Mouse (Mus musculus) large intestine, adult 2 months (tissue): ENCODE data around the gene Nmt1. TPM values are rescaled to one million over a fixed set of nuclear protein-coding genes. Genes with fewer than 3 reads are reported as not detected.

Source experiments
- DNase-seq: peaks from one replicate; pipeline ENCODE4 v3.0.0-alpha.2; 2012; ENCODE audit warnings: low read depth, low spot score
- WGBS: fragments of 180-500 bp; shearing (Covaris S2); methylation state at CpG from one replicate; pipeline ENCODE4 v1.1.7; 2018; 5-methylcytosine and 5-hydroxymethylcytosine counted together
- polyA plus RNA-seq: library from polyadenylated mRNA; depleted of rRNA; stranded (reverse); fragments of >200 nt; gene quantifications from 2 replicates; pipeline ENCODE4 v1.2.3, GENCODE M21; 2012

The Nmt1 gene
- polyA plus RNA-seq, 1 experiment, result 50.0 TPM

- DNase-seq, result no peak
- 67% methylated on average over 8 of the region's 8 CpGs for WGBS
Observed at GRCm38 (mm10) chr11:103036881-103037465, 9.0 kb downstream of the Nmt1 start.

GRCm38 (mm10) chr11:103038037-103038436 lies 10.0 kb downstream of the Nmt1 start:
- WGBS, result 83% methylated on average over 6 of the region's 6 CpGs
- DNase-seq, result no peak

- no peak for DNase-seq
- 34% methylated on average over 4 of the region's 4 CpGs for WGBS
Observed at GRCm38 (mm10) chr11:103042828-103043227, 14.8 kb downstream of the Nmt1 start.

GRCm38 (mm10) chr11:103043982-103044381 lies 16.0 kb downstream of the Nmt1 start:
- DNase-seq, result no peak
- WGBS, result 96% methylated on average over 3 of the region's 3 CpGs

GRCm38 (mm10) chr11:103046286-103046685 lies 18.3 kb downstream of the Nmt1 start:
- DNase-seq, result no peak
- WGBS, result 27% methylated on average over 8 of the region's 8 CpGs

- WGBS, result 75% methylated on average over 5 of the region's 5 CpGs
- no peak for DNase-seq
Observed at GRCm38 (mm10) chr11:103049611-103050010, 21.6 kb downstream of the Nmt1 start.

- DNase-seq, result no peak
- 80% methylated on average over 9 of the region's 9 CpGs for WGBS
Observed at GRCm38 (mm10) chr11:103050153-103050552, 22.2 kb downstream of the Nmt1 start.

- no peak for DNase-seq
- WGBS, result 59% methylated on average over 8 of the region's 8 CpGs
Observed at GRCm38 (mm10) chr11:103051249-103051691, 23.3 kb downstream of the Nmt1 start.

- DNase-seq, result no peak
- 89% methylated on average over 6 of the region's 6 CpGs for WGBS
Observed at GRCm38 (mm10) chr11:103052078-103052477, 24.1 kb downstream of the Nmt1 start.

GRCm38 (mm10) chr11:103053191-103054076 lies 25.4 kb downstream of the Nmt1 start:
- WGBS, result 83% methylated on average over 18 of the region's 18 CpGs
- DNase-seq, result no peak

- DNase-seq, result peak; percentile 45
- 44% methylated on average over 6 of the region's 6 CpGs for WGBS
Observed at GRCm38 (mm10) chr11:103054798-103055197, 26.8 kb downstream of the Nmt1 start.

- 88% methylated on average over 7 of the region's 7 CpGs for WGBS
- DNase-seq, result no peak
Observed at GRCm38 (mm10) chr11:103056636-103057035, 28.6 kb downstream of the Nmt1 start.

GRCm38 (mm10) chr11:103058499-103059085 lies 30.6 kb downstream of the Nmt1 start:
- 60% methylated on average over 3 of the region's 3 CpGs for WGBS
- DNase-seq, result no peak

- WGBS, result 87% methylated on average over 14 of the region's 14 CpGs
- no peak for DNase-seq
Observed at GRCm38 (mm10) chr11:103066191-103067050, 38.4 kb downstream of the Nmt1 start.

- no peak for DNase-seq
- 87% methylated on average over 6 of the region's 6 CpGs for WGBS
Observed at GRCm38 (mm10) chr11:103067051-103067361, 39.0 kb downstream of the Nmt1 start.

GRCm38 (mm10) chr11:103067457-103068001 lies 39.5 kb downstream of the Nmt1 start:
- DNase-seq, result no peak
- 49% methylated on average over 8 of the region's 8 CpGs for WGBS

- no peak for DNase-seq
Observed at GRCm38 (mm10) chr11:103068272-103068671, 40.3 kb downstream of the Nmt1 start.

GRCm38 (mm10) chr11:103068884-103069283 lies 40.9 kb downstream of the Nmt1 start:
- no peak for DNase-seq
- WGBS, result 90% methylated on average over 11 of the region's 11 CpGs

More at GRCm38 (mm10) chr11:103068272-103068671, 40.3 kb downstream of the Nmt1 start:
- 97% methylated on average over 4 of the region's 4 CpGs for WGBS

GRCm38 (mm10) chr11:103069731-103070130 lies 41.7 kb downstream of the Nmt1 start:
- DNase-seq, result no peak
- WGBS, result 97% methylated on average over 2 of the region's 2 CpGs
